Mouse (Mus musculus) adrenal gland, postnatal 4 days (tissue): ENCODE data around the gene Cplx2. TPM values are rescaled to one million over a fixed set of nuclear protein-coding genes. Genes with fewer than 3 reads are reported as not detected.

Source experiments
- DNase-seq, 2 experiments: peaks; one replicate each; pipeline ENCODE4 v3.0.0; 2021 to 2022; ENCODE audit warnings: low spot score in 2 of 2, mixed read lengths in 2 of 2
- long read RNA-seq, 2 experiments: library from polyadenylated mRNA; stranded (forward); transcript quantifications; one replicate each; pipeline ENCODE4 v2.0.0; 2021
- total RNA-seq, 2 experiments: library from RNA; stranded (reverse); gene quantifications; 2 replicates each; pipeline ENCODE4 v1.2.3; 2021

Gene Cplx2
- total RNA-seq: 10 to 100 TPM; 46.3 to 50.4 TPM
- long read RNA-seq, experiment 1, partial matches to known transcripts: 0 of 4 reads
- long read RNA-seq, experiment 1, other reads (novel, unspliced or antisense): 4 of 4 reads
- long read RNA-seq, experiment 2, full-length matches to known transcripts: 1 of 20 reads
- long read RNA-seq, experiment 2, partial matches to known transcripts: 2 of 20 reads
- long read RNA-seq, experiment 2, other reads (novel, unspliced or antisense): 17 of 20 reads

DNA sequence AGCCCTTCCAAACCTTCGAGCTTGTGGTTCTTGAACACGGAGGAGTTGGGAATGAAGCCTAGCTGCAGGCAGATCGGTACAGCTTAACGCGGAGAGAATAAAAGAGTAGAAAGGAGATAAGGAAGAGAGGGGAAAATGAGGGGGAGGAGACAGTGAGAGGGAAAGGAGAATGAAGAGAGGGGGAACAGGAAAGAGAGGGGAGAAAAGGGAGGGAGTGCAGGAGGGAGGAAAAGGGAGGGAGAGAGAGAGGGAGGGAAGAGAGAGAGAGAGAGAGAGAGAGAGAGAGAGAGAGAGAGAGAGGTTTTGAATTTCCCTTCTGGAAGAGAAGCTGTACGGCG, at the start of gene Cplx2:
Gene Cplx2 (plus strand): TSS at position 301 of the 338 bp plus-strand sequence.
- DNase-seq: no peak

DNA sequence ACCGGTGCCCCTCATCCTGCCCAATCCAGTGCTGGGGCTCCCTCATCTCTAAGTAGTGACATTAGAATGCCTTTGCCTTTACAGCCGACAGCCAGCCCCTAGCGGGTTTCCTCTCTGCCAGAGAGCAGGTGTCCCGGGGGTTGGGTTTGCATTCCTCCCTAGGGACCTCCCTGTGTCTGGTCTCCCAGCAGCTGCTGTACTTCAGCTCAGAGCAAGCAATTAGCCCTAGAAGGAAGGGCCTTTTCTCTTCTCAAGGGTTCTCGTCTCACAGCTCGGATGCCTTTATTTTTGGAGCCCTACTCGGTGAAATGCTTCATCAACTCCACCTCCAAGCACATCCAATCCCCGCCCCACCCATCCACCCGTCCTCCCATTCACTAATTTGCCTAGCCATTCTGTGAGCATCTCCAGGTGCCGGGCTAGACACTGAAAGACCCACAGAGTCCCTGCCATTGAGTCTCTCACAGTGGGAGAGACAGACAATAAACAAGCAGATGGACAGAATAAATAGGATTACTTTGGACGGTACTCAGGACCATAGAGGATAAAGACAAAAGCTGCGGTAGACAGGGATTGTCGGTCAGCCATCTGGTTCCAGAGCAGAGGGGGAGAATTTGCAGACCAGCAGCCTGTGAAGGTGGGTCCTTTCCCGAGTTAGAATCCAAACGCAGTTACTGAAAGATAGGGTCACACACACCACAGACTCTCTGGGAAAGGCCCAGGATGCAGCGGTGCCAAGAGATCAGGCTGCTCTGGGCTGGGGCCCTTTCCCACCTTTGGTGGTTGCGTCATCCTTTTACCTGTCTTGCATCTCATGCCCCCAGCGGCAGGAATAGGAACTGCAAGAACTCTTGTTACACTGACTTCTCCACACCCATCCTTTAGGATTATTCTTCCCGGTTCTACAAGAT, 48.5 kb upstream of the Cplx2 start:
- no peak for DNase-seq

DNA sequence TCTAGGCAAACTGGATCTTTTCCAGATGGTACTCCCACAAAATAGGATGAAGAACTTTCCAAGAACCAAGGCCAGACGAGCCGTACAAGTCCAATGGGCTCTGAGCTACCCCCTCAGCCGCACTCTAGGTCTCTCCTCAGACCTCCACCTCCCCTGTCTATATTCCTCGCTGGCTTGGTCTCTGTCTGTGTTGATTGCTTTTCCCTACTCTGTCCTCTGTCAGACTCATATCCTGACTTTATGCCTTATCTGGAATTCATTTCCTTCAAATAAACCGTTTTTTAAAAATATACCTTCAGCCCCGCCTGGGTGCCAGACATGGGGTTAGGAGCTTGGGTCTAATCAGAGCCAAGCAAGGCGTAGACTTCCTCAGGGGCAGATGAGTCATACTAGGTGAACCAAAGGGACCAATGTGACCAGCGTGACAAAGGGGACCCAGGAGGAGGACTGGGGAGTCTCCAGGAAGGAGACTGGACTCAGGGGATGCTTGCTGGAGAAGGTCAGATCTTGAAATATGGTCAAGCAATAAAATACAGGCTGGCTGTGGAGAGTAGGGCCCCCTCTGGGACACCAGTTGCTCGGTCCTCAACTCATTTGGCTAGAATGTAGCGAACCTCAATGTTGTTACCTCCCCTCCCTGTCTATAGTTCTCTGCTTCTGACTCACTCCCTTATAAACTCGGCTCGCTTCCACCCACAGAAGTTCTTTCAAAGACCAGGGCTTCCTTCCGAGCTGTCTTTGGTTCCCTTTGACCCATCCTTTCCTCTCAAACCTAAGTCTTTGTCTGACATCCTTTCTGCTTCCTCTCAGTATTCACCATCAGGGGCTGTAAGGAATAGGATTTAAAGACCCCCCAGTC, 47.6 kb upstream of the Cplx2 start:
- DNase-seq: no peak

- no peak for DNase-seq
Measured at GRCm38 (mm10) chr13:54324178-54324577, 47.0 kb upstream of the Cplx2 start.

DNA sequence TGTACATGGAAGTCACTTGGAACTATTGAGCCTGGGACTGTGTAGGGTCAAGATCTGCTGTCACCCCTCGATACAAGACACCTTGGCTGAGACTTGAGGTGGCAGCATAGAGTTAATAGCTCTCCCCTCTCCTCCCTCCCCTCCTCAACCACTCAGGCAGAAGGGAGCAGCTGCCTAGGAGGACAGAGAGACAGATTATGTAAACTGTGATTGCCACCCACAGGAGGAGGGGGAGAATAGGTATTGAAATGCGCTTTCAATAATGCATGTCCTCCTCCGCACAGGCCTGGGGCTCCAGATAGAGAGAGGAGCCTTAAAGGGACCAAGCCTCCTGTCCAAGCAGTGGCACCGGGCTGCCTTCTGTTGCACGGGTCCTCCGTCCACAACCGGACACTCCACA, 45.3 kb upstream of the Cplx2 start:
- DNase-seq: no peak

DNA sequence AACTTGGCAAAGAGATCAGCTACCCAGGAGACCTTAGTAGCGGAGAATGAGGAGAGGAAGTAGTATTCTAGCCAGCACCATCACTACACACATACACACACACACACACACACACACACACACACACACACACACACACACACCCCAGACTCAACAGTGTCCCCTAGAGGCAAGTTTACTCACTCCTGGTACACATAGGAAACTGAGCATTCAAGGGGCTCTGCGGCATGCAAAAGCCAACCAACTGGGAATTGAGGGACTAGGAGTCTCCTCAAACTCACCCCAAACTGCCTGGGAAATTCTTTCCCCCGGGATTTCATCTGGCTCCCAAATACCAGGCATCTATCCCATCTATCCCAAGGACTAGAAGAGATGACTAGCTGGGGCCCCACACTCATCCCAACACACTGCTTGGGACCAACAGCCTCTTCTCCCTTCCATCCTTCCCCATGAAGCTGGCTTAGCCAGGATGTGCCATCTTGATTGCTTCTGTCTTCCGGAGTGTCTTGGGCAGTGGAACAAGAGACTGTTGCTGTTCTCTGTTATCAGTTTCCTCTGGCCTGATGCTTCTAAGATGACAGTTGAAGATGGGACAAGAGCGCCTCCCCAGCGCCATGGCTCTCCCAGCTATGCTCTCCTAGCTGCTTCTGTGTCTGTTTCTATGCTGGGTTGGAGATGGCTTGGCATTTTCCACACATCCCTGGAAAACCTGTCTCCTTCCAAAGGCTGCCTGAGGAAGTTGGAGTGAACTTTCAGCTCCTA, 44.3 kb upstream of the Cplx2 start:
- no peak for DNase-seq

DNA sequence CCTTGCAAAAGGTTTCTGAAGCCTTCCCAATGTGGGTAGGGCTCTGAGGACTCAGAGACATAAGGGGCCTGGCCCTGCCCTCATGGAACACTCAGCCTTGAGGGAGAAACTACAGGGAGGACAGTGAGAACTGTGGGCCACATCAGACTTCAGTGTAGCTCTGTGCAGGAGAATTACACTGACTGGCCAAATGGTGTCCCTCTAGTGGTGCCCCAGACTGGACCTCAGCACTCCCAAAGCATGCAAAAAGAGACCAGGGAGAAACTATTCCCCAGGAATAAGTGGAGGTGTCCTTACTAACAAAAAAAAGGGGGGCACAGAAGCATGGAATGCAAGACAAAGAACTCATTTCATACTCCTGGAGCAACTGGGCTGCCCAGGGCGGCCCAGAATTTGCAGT, 43.1 kb upstream of the Cplx2 start:
- DNase-seq: no peak

GRCm38 (mm10) chr13:54328954-54329490, 42.1 kb upstream of the Cplx2 start:
- no peak for DNase-seq

- no peak for DNase-seq
Measured at GRCm38 (mm10) chr13:54331825-54332675, 39.1 kb upstream of the Cplx2 start.

GRCm38 (mm10) chr13:54332921-54333477, 38.1 kb upstream of the Cplx2 start:
- no peak for DNase-seq

DNA sequence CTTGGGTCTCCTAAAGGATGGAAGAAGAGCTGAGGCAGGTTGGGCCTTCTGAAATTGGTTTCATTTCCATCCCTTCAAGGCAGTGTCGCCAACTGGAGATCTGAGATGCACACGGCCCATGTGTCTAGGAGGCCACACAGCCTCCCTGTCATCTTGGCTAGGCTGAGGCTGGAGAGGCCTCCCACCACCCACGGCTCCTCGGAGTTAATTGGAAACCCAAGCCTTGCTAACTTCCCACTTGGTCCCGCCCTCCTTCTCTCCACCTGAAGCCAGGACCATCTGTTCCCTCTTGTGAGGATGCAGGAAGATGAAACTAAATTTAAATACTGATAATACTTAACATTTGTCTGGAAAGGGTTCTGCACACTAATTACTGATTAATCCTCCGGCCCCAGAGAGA, 34.1 kb upstream of the Cplx2 start:
- no peak for DNase-seq

DNA sequence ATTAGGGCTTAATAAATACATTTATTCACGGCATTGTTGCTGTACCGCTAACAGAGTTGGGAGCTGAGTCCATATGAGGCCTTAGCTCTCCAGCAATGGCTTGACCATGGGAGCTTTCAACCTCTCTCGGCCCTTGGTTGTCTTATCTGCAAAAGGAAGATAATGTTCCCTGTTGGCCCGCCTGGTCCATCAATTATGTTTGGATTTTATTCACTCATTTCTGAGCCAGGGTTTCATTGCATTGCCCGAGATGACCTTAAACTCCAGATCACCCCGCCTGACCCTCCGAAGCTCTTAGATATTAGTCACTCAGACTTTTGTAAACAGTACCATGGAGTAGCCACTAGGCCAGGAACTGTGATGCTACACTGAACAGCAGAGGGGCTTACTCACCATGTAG, 33.6 kb upstream of the Cplx2 start:
- DNase-seq: no peak

GRCm38 (mm10) chr13:54338815-54339214, 32.3 kb upstream of the Cplx2 start:
- no peak for DNase-seq

DNA sequence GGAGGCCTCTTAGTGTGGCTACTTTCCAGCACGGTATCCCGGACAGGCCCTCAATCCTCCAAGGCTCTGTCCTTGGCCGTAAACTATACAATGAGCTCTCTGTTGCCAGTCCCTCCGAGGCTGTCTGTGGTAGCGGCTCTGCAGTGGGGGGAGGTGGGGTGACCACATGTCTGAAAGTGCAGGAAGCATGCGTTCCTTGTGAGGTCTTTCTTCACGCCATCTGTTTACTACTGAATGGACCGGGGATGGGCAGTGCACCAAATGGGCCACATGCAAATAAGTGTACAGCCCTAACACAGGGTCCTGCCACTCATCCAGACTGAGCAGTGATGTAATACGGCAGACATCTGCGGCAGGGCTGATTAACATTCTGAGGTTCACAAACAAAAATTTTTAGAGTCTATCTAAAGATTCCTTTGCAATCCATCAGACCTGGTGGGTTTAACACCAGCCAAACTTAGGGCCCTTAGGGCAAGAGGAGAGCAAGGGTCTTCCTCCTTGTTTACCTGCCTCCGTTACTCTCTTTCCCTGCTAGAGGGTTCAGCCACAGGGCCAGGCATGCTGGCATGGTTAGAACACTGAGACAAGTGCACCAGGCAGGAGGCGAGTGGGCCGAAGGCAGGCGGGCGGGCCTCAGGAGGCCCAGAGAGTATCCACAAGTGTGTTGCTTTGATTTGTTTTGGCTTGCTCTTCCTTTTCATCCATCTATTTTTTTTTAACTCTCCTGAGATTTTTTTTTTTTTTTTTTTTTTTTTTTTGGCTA, 25.1 kb upstream of the Cplx2 start:
- DNase-seq: no peak

DNA sequence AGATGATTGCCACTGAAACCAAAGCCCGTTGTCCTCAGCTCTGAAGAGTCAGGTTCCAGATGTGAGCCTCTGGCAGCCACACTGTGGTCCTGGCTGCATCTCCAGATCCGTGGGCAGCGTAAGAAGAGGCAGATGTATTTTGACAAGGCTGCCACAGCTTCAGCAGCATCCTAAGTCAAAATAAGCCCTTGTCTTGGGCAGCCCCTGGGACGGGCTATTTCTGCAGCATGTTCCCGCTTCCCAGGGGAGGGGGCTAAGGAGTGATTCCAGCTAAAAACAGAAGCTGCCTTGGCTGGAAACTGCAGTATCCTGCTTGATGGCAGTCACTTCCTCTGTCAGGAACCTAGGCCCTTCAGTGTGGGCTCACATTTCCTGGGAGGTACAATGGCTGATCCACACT, 23.1 kb upstream of the Cplx2 start:
- DNase-seq: no peak

DNA sequence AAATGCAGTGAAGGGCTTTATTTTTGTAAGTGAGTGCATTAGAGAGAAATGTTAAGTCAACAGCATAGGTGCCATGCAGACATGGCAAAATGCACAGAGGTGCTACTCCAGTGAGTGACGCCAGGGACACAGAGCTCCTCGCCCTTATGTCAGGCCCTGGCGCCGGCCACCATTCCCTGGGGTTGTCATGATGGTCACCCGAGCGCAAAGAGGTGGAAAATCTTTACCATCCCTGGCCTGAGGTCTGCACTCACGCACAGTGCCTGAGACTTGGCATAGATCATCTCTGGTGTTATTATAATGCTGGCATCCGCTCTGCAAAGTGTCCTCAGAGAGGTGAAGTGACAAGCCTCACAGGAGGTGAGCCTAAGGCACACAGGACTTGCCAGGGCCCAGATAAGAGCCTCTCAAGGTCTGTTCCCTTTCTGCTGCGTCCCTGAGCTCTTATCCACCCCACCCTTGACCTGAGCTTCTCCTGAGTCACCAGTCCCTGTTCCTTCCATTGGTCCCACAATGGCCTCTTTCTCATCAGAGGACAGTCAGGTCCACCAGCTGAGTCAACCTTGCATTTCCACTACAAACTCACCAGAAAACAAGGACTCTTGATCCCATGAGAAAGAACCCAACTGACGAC, 21.9 kb upstream of the Cplx2 start:
- no peak for DNase-seq

GRCm38 (mm10) chr13:54357420-54357819, 13.7 kb upstream of the Cplx2 start:
- DNase-seq: peak; percentile 28 to 40

GRCm38 (mm10) chr13:54359181-54359580, 12.0 kb upstream of the Cplx2 start:
- no peak for DNase-seq
